9 mouse cellular contexts compared by ENCODE assay signal in genomic region chrX:51076744-51077143, GRCm38 (mm10). TPM values are rescaled to one million over a fixed set of nuclear protein-coding genes. Genes with fewer than 3 reads are reported as not detected.
A peak's percentile ranks its signal among the peaks of the same experiment; 100 is the strongest.
DNase-seq lines count a peak whose midpoint lies in the region; ATAC-seq lines count a peak whose summit lies in the region.
"Had no signal": no experiment of that assay in that cellular context is flagged by ENCODE, and none has a peak within 500 bp of the region (broad histone marks: within the 10 kb centered on the region; RNA-seq: fewer than 3 reads in every experiment).

No protein-coding gene starts in this region.

- peak; percentile 3 to 4 for DNase-seq in frontal cortex, postnatal 36 days (ENCODE audit: low spot score in 2 of 2)
- peak; percentile 31 for DNase-seq in midbrain, embryonic 14.5 days
- no peak for DNase-seq in midbrain, embryonic 10.5 days (ENCODE audit: low spot score)
- peak; percentile 10 for DNase-seq in NIH3T3 (ENCODE audit: low read depth)
- peak; percentile 25 for DNase-seq in retina, embryonic 14.5 days (ENCODE audit: low spot score)

- no peak for ATAC-seq in frontal cortex, adult (ENCODE audit: low TSS enrichment)
- no peak for ATAC-seq in midbrain, embryonic 14.5 days (ENCODE audit: low FRiP score, low TSS enrichment)
- peak; percentile 56 for ATAC-seq in granulocyte monocyte progenitor cell, adult 5-6 weeks (replicated peaks; ENCODE audit: poor library complexity, severe bottlenecking)
- no peak for ATAC-seq in hindbrain, embryonic 12.5 days (ENCODE audit: low FRiP score)

- H3K9ac ChIP-seq in midbrain, embryonic 14.5 days (replicated peaks; ENCODE audit: low read length) = no peak overlapping the region
- no peak overlapping the region for H3K9ac ChIP-seq in hindbrain, embryonic 12.5 days
- H3K9ac ChIP-seq: neural tube, embryonic 13.5 days had no signal

- no peaks in the 10 kb centered on the region for H3K4me1 ChIP-seq in midbrain, embryonic 14.5 days (ENCODE audit: control insufficient read depth, insufficient read depth, low read length)
- H3K4me1 ChIP-seq in midbrain, embryonic 10.5 days = no peaks in the 10 kb centered on the region
- no peaks in the 10 kb centered on the region for H3K4me1 ChIP-seq in hindbrain, embryonic 12.5 days
- H3K4me1 ChIP-seq: neural tube, embryonic 13.5 days had no signal

- H3K4me2 ChIP-seq in midbrain, embryonic 14.5 days (ENCODE audit: low read length) = no peak overlapping the region
- no peak overlapping the region for H3K4me2 ChIP-seq in hindbrain, embryonic 12.5 days (replicated peaks)
- H3K4me2 ChIP-seq: neural tube, embryonic 13.5 days had no signal

- no peak overlapping the region for H3K27ac ChIP-seq in midbrain, embryonic 14.5 days (replicated peaks; ENCODE audit: low read depth, low read length)
- H3K27ac ChIP-seq in midbrain, embryonic 10.5 days (replicated peaks) = no peak overlapping the region
- H3K27ac ChIP-seq in hindbrain, embryonic 12.5 days = no peak overlapping the region
- H3K27ac ChIP-seq: neural tube, embryonic 13.5 days had no signal

- H3K9me3 ChIP-seq in midbrain, embryonic 14.5 days (ENCODE audit: control insufficient read depth, low read length) = no peaks in the 10 kb centered on the region
- no peaks in the 10 kb centered on the region for H3K9me3 ChIP-seq in midbrain, embryonic 10.5 days (replicated peaks)
- H3K9me3 ChIP-seq in hindbrain, embryonic 12.5 days (replicated peaks) = no peaks in the 10 kb centered on the region
- H3K9me3 ChIP-seq: neural tube, embryonic 13.5 days had no signal

- 40% methylated on average over 3 of the region's 3 CpGs for WGBS in midbrain, embryonic 14.5 days
- 36% methylated on average over 3 of the region's 3 CpGs for WGBS in midbrain, embryonic 10.5 days
- 36% methylated on average over 3 of the region's 3 CpGs for WGBS in hindbrain, embryonic 12.5 days

- no peaks in the 10 kb centered on the region for H3K27me3 ChIP-seq in midbrain, embryonic 14.5 days (ENCODE audit: control insufficient read depth, insufficient read depth, low read length)
- no peaks in the 10 kb centered on the region; the same call in 1 of the 2 replicates for H3K27me3 ChIP-seq in midbrain, embryonic 10.5 days (ENCODE audit: low read depth, poor library complexity, severe bottlenecking)
- no peaks in the 10 kb centered on the region for H3K27me3 ChIP-seq in hindbrain, embryonic 12.5 days
- H3K27me3 ChIP-seq: neural tube, embryonic 13.5 days had no signal

- no peaks in the 10 kb centered on the region for H3K36me3 ChIP-seq in midbrain, embryonic 14.5 days (ENCODE audit: control insufficient read depth, insufficient read depth, low read length)
- no peaks in the 10 kb centered on the region for H3K36me3 ChIP-seq in midbrain, embryonic 10.5 days
- H3K36me3 ChIP-seq in hindbrain, embryonic 12.5 days = no peaks in the 10 kb centered on the region
- H3K36me3 ChIP-seq: neural tube, embryonic 13.5 days had no signal

- H3K4me3 ChIP-seq in midbrain, embryonic 14.5 days (replicated peaks; ENCODE audit: low read depth, low read length) = no peak overlapping the region
- H3K4me3 ChIP-seq in midbrain, embryonic 10.5 days = no peak overlapping the region
- H3K4me3 ChIP-seq in hindbrain, embryonic 12.5 days = no peak overlapping the region
- H3K4me3 ChIP-seq: neural tube, embryonic 13.5 days had no signal

RNA-seq across cellular contexts. Expression of gene Rap2c, which starts 58.9 kb away (rescaled TPM):
- polyA plus RNA-seq in midbrain, embryonic 14.5 days (2014; fragmentation: Nextera tagmentation; extraction: Ambion mirVana) = 19.9 and 22.4 TPM in 2 replicates
- 15.6 and 16.4 TPM in 2 replicates for polyA plus RNA-seq in midbrain, embryonic 10.5 days (2016; fragmentation: Nextera tagmentation; extraction: Ambion mirVana)
- total RNA-seq in granulocyte monocyte progenitor cell, adult 5-6 weeks (2014; fragmentation: Nextera tagmentation) = 16.3 and 24.1 TPM in 2 replicates
- 19.8 and 28.4 TPM in 2 replicates for total RNA-seq in granulocyte monocyte progenitor cell, adult 5-6 weeks (2017)
- 26.8 and 29.3 TPM in 2 replicates for polyA plus RNA-seq in hindbrain, embryonic 12.5 days (2016; fragmentation: Nextera tagmentation; extraction: Ambion mirVana)
